ENCODE assay signal across 9 mouse cellular contexts in genomic region chr1:172563465-172563828, GRCm38 (mm10). TPM values are rescaled to one million over a fixed set of nuclear protein-coding genes. Genes with fewer than 3 reads are reported as not detected.
DNase-seq lines count a peak whose midpoint lies in the region; ATAC-seq and TF ChIP-seq lines count a peak whose summit lies in the region.
"Had no signal": no experiment of that assay in that cellular context is flagged by ENCODE, and none has a peak within 500 bp of the region (broad histone marks: within the 10 kb centered on the region; RNA-seq: fewer than 3 reads in every experiment).

No protein-coding gene starts in this region.

- no peaks in the 10 kb centered on the region for H3K79me2 ChIP-seq in myocyte (ENCODE audit: control insufficient read depth, insufficient read depth)

- peaks cover 6% of the 10 kb centered on the region; the same call in 1 of the 2 replicates for H3K4me1 ChIP-seq in kidney, postnatal 0 days (replicated peaks; ENCODE audit: insufficient read depth, low read length)
- H3K4me1 ChIP-seq in embryonic facial prominence, embryonic 15.5 days: peaks cover 21% of the 10 kb centered on the region
- peaks cover 11% of the 10 kb centered on the region; the same call in 1 of the 2 replicates for H3K4me1 ChIP-seq in limb, embryonic 11.5 days (ENCODE audit: control insufficient read depth, insufficient read depth, low read length)

- DNase-seq in kidney, postnatal 0 days (ENCODE audit: low spot score): no peak
- no peak for DNase-seq in kidney, postnatal 25 days
- DNase-seq in limb, embryonic 11.5 days (ENCODE audit: low spot score): no peak
- no peak for DNase-seq in spleen, postnatal 10 days (ENCODE audit: low spot score in 2 of 2)
- no peak for DNase-seq in urinary bladder, adult 2 months (ENCODE audit: low spot score)
- no peak for DNase-seq in layer of hippocampus, postnatal 10 days (ENCODE audit: low spot score in 2 of 2)

- ATAC-seq in kidney, postnatal 0 days (replicated peaks; ENCODE audit: low FRiP score, low read depth): no peak
- no peak for ATAC-seq in embryonic facial prominence, embryonic 15.5 days (ENCODE audit: insufficient number of reproducible peaks, low FRiP score, low TSS enrichment, low read depth)
- no peak for ATAC-seq in limb, embryonic 11.5 days (ENCODE audit: insufficient number of reproducible peaks, low FRiP score, low TSS enrichment, low read depth)

- H3K4me2 ChIP-seq in kidney, postnatal 0 days (ENCODE audit: low read length): peak overlapping the region; percentile 97
- H3K4me2 ChIP-seq in embryonic facial prominence, embryonic 15.5 days (replicated peaks): peak overlapping the region; percentile 98
- H3K4me2 ChIP-seq in limb, embryonic 11.5 days (ENCODE audit: low read depth, severe bottlenecking): peak overlapping the region; percentile 79
- peak overlapping the region; percentile 86 for H3K4me2 ChIP-seq in myocyte (ENCODE audit: low read depth)

- no peaks in the 10 kb centered on the region for H3K36me3 ChIP-seq in kidney, postnatal 0 days (ENCODE audit: insufficient read depth, low read length)
- H3K36me3 ChIP-seq in embryonic facial prominence, embryonic 15.5 days: no peaks in the 10 kb centered on the region
- H3K36me3 ChIP-seq in limb, embryonic 11.5 days (ENCODE audit: control insufficient read depth, insufficient read depth, low read length): no peaks in the 10 kb centered on the region
- H3K36me3 ChIP-seq in myocyte (ENCODE audit: control insufficient read depth, insufficient read depth): no peaks in the 10 kb centered on the region

- H3K9ac ChIP-seq in kidney, postnatal 0 days (ENCODE audit: low read depth, low read length): peak overlapping the region; percentile 64
- H3K9ac ChIP-seq in embryonic facial prominence, embryonic 15.5 days: peak overlapping the region; percentile 57; the same call in 1 of the 2 replicates
- peak overlapping the region; percentile 54 for H3K9ac ChIP-seq in limb, embryonic 11.5 days (ENCODE audit: low read length)

- H3K27me3 ChIP-seq in kidney, postnatal 0 days (ENCODE audit: insufficient read depth, low read length): peaks cover 5% of the 10 kb centered on the region; the same call in 1 of the 2 replicates
- peaks cover 31% of the 10 kb centered on the region for H3K27me3 ChIP-seq in embryonic facial prominence, embryonic 15.5 days
- H3K27me3 ChIP-seq in limb, embryonic 11.5 days (ENCODE audit: control insufficient read depth, insufficient read depth, low read length): peaks cover 29% of the 10 kb centered on the region
- H3K27me3 ChIP-seq in myocyte (ENCODE audit: control insufficient read depth, insufficient read depth, insufficient read length): no peaks in the 10 kb centered on the region

- WGBS in kidney, postnatal 0 days: 2% methylated on average over 10 of the region's 10 CpGs
- 2% methylated on average over 10 of the region's 10 CpGs for WGBS in embryonic facial prominence, embryonic 15.5 days
- 2% methylated on average over 9 of the region's 10 CpGs for WGBS in limb, embryonic 11.5 days

- peak overlapping the region; percentile 61 for H3K4me3 ChIP-seq in kidney, postnatal 0 days (replicated peaks; ENCODE audit: low read depth, low read length)
- H3K4me3 ChIP-seq in embryonic facial prominence, embryonic 15.5 days (replicated peaks): peak overlapping the region; percentile 69
- peak overlapping the region; percentile 54 for H3K4me3 ChIP-seq in limb, embryonic 11.5 days (ENCODE audit: low read depth, low read length)
- peak overlapping the region; percentile 12 for H3K4me3 ChIP-seq in myocyte

- peak overlapping the region; percentile 16 for H3ac ChIP-seq in myocyte (ENCODE audit: control insufficient read depth, insufficient read length)

- peak overlapping the region; percentile 73; the same call in 1 of the 2 replicates for H3K27ac ChIP-seq in kidney, postnatal 0 days
- H3K27ac ChIP-seq in embryonic facial prominence, embryonic 15.5 days (replicated peaks): no peak overlapping the region
- H3K27ac ChIP-seq in limb, embryonic 11.5 days (replicated peaks; ENCODE audit: low read depth, low read length): no peak overlapping the region

- no peak for TF ChIP-seq CTCF in kidney, postnatal 0 days (IDR thresholded peaks at IDR 0.05; ENCODE audit: low read depth)

- no peaks in the 10 kb centered on the region for H3K9me3 ChIP-seq in kidney, postnatal 0 days (replicated peaks; ENCODE audit: low read length)
- no peaks in the 10 kb centered on the region for H3K9me3 ChIP-seq in embryonic facial prominence, embryonic 15.5 days (replicated peaks)
- H3K9me3 ChIP-seq in limb, embryonic 11.5 days (ENCODE audit: control insufficient read depth, low read length): no peaks in the 10 kb centered on the region

- TF ChIP-seq POLR2A in myocyte (IDR thresholded peaks at IDR 0.05; ENCODE audit: insufficient read length, low read depth): no peak

TF ChIP-seq in myocyte, 11 proteins besides CTCF, POLR2A, EP300 and RAD21:
- TF ChIP-seq E2F4 (IDR thresholded peaks at IDR 0.05; ENCODE audit: insufficient read depth) (no peak), TCF12 (IDR thresholded peaks at IDR 0.05; ENCODE audit: insufficient read depth, poor library complexity, severe bottlenecking) (no peak), MYOG (IDR thresholded peaks at IDR 0.05; ENCODE audit: control insufficient read depth in 1 of 3, insufficient read depth in 1 of 3, insufficient read length in 2 of 3, low read depth in 2 of 3) (no peak), MYOD1 (IDR thresholded peaks at IDR 0.05; ENCODE audit: control insufficient read depth in 1 of 3, insufficient read length in 2 of 3, low read depth in 2 of 3) (no peak), REST (IDR thresholded peaks at IDR 0.05; ENCODE audit: insufficient read depth, insufficient read length) (no peak), POLR2AphosphoS2 (IDR thresholded peaks at IDR 0.05; ENCODE audit: insufficient read length, low read depth) (no peak), CEBPB (IDR thresholded peaks at IDR 0.05; ENCODE audit: insufficient read depth, poor library complexity, severe bottlenecking) (no peak), SRF (IDR thresholded peaks at IDR 0.05; ENCODE audit: control insufficient read depth, insufficient read length, low read depth) (no peak), USF1 (IDR thresholded peaks at IDR 0.05; ENCODE audit: low read depth) (no peak), MAX (IDR thresholded peaks at IDR 0.05; ENCODE audit: low read depth) (no peak), TCF3 (IDR thresholded peaks at IDR 0.05; ENCODE audit: insufficient read length, low read depth) (no peak)

RNA-seq across cellular contexts. Expression of gene Vsig8, which starts 7.7 kb away (rescaled TPM):
- polyA plus RNA-seq in kidney, postnatal 0 days (2015; fragmentation: Nextera tagmentation; extraction: Ambion mirVana): 1.0 and 1.6 TPM in 2 replicates
- 7.7 and 10.9 TPM in 2 replicates for polyA plus RNA-seq in embryonic facial prominence, embryonic 15.5 days (2015; fragmentation: Nextera tagmentation; extraction: Ambion mirVana)
- 0.14 TPM in 1 of 2 replicates, not detected in the other for polyA plus RNA-seq in limb, embryonic 11.5 days (2014; fragmentation: Nextera tagmentation; extraction: Ambion mirVana)
- not detected for polyA plus RNA-seq in myocyte (2012; fragmentation: generic; extraction: Trizol)
- polyA plus RNA-seq in urinary bladder, adult 2 months (2012; rRNA removed): 0.40 and 0.50 TPM in 2 replicates
- total RNA-seq in layer of hippocampus, postnatal 10 days (2021): under 1 TPM; 0.51 to 0.85 TPM

RNA-seq across cellular contexts. Expression of gene Slamf8, which starts 26.9 kb away (rescaled TPM):
- polyA plus RNA-seq in kidney, postnatal 0 days (2015; fragmentation: Nextera tagmentation; extraction: Ambion mirVana): 0.16 and 0.18 TPM in 2 replicates
- 0.29 TPM in 1 of 2 replicates, not detected in the other for polyA plus RNA-seq in embryonic facial prominence, embryonic 15.5 days (2015; fragmentation: Nextera tagmentation; extraction: Ambion mirVana)
- polyA plus RNA-seq in limb, embryonic 11.5 days (2014; fragmentation: Nextera tagmentation; extraction: Ambion mirVana): 0.08 and 0.18 TPM in 2 replicates
- polyA plus RNA-seq in myocyte (2012; fragmentation: generic; extraction: Trizol): not detected
- polyA plus RNA-seq in urinary bladder, adult 2 months (2012; rRNA removed): 3.7 and 6.3 TPM in 2 replicates
- not detected for total RNA-seq in layer of hippocampus, postnatal 10 days (2021)
- polyA plus RNA-seq: Patski had no signal

RNA-seq across cellular contexts. Expression of gene Fcrl6, which starts 38.9 kb away (rescaled TPM):
- polyA plus RNA-seq in kidney, postnatal 0 days (2015; fragmentation: Nextera tagmentation; extraction: Ambion mirVana): not detected in 2 replicates
- 0.28 and 0.32 TPM in 2 replicates for polyA plus RNA-seq in embryonic facial prominence, embryonic 15.5 days (2015; fragmentation: Nextera tagmentation; extraction: Ambion mirVana)
- 1.1 and 1.7 TPM in 2 replicates for polyA plus RNA-seq in limb, embryonic 11.5 days (2014; fragmentation: Nextera tagmentation; extraction: Ambion mirVana)
- not detected for polyA plus RNA-seq in myocyte (2012; fragmentation: generic; extraction: Trizol)
- not detected in 2 replicates for polyA plus RNA-seq in urinary bladder, adult 2 months (2012; rRNA removed)
- under 1 TPM in 1 of 2 experiments, not detected in 1; 0.25 TPM for total RNA-seq in layer of hippocampus, postnatal 10 days (2021)
- polyA plus RNA-seq: Patski had no signal

RNA-seq across cellular contexts. Expression of gene Cfap45, which starts 42.8 kb away (rescaled TPM):
- polyA plus RNA-seq in kidney, postnatal 0 days (2015; fragmentation: Nextera tagmentation; extraction: Ambion mirVana): 1.1 and 1.3 TPM in 2 replicates
- 12.2 and 18.7 TPM in 2 replicates for polyA plus RNA-seq in embryonic facial prominence, embryonic 15.5 days (2015; fragmentation: Nextera tagmentation; extraction: Ambion mirVana)
- 0.68 and 1.3 TPM in 2 replicates for polyA plus RNA-seq in limb, embryonic 11.5 days (2014; fragmentation: Nextera tagmentation; extraction: Ambion mirVana)
- polyA plus RNA-seq in myocyte (2012; fragmentation: generic; extraction: Trizol): not detected
- 0.66 and 1.2 TPM in 2 replicates for polyA plus RNA-seq in urinary bladder, adult 2 months (2012; rRNA removed)
- 1 to 10 TPM; 3.3 to 4.9 TPM for total RNA-seq in layer of hippocampus, postnatal 10 days (2021)

Comparison
In these comparisons a context has a peak if more than half of its experiments do, and no peak if none do; other contexts are left out.
1. H3K4me3 ChIP-seq: peak in every context shown above with its lines; median percentile 69 in embryonic facial prominence, embryonic 15.5 days; 61 in kidney, postnatal 0 days; 54 in limb, embryonic 11.5 days; 12 in myocyte.